Mouse (Mus musculus) lung, adult 2 months (tissue): ENCODE measurements around the gene Fzd10.

Source experiments
- CTCF ChIP-seq: fragments of 200-500 bp; IDR thresholded peaks from 2 replicates; pipeline ENCODE4 v1.5.1; 2011; ENCODE audit warnings: mild to moderate bottlenecking, low read length, control low read depth; ENCODE audit not compliant: insufficient read depth
- POLR2A ChIP-seq: fragments of 200-500 bp; IDR thresholded peaks from 2 replicates; pipeline ENCODE4 v1.6.1; 2011; ENCODE audit warnings: low read depth, mild to moderate bottlenecking, control low read depth, low read length, borderline replicate concordance; ENCODE audit errors: extremely low read depth

GRCm38 (mm10) chr5:128571706-128572105, 28.9 kb upstream of the Fzd10 start:
- TF ChIP-seq CTCF (no peak), POLR2A (no peak)
